Mouse (Mus musculus) neural tube, embryonic 13.5 days (tissue): ENCODE data around the gene Cacnb4. TPM values are rescaled to one million over a fixed set of nuclear protein-coding genes. Genes with fewer than 3 reads are reported as not detected.

Experiments used
- ATAC-seq: fragments of 200-750 bp; cut with Nextera tagmentation; 2 replicates; pipeline ENCODE4 v1.8.0; 2017; ENCODE audit warnings: low read depth, mild to moderate bottlenecking, moderate TSS enrichment, moderate library complexity
- H3K27ac ChIP-seq: fragments of 300-500 bp; sonication (generic); replicated peaks from 2 replicates; pipeline ENCODE4 v1.5.1; 2015; ENCODE audit warnings: moderate library complexity, mild to moderate bottlenecking, inconsistent platforms
- H3K27me3 ChIP-seq: fragments of 300-500 bp; sonication (generic); 2 replicates; pipeline ENCODE4 v1.6.1; 2015; ENCODE audit warnings: mild to moderate bottlenecking, inconsistent platforms
- H3K36me3 ChIP-seq: fragments of 300-500 bp; sonication (generic); 2 replicates; pipeline ENCODE4 v1.6.1; 2015; ENCODE audit warnings: mild to moderate bottlenecking, inconsistent platforms
- H3K4me1 ChIP-seq: fragments of 300-500 bp; sonication (generic); replicated peaks from 2 replicates; pipeline ENCODE4 v1.6.1; 2015; ENCODE audit warnings: inconsistent platforms
- H3K4me2 ChIP-seq: fragments of 300-500 bp; sonication (generic); 2 replicates; pipeline ENCODE4 v1.6.1; 2015; ENCODE audit warnings: inconsistent platforms, mild to moderate bottlenecking, moderate library complexity
- H3K4me3 ChIP-seq: fragments of 300-500 bp; sonication (generic); 2 replicates; pipeline ENCODE4 v1.5.1; 2015; ENCODE audit warnings: mild to moderate bottlenecking, inconsistent platforms
- H3K9ac ChIP-seq: fragments of 300-500 bp; sonication (generic); 2 replicates; pipeline ENCODE4 v1.6.1; 2015; ENCODE audit warnings: moderate library complexity, mild to moderate bottlenecking, inconsistent platforms
- H3K9me3 ChIP-seq: fragments of 300-500 bp; sonication (generic); 2 replicates; pipeline ENCODE4 v1.6.1; 2016; ENCODE audit warnings: inconsistent platforms
- WGBS: fragments of 180-500 bp; shearing (Covaris S2); methylation state at CpG from one replicate; pipeline ENCODE4 v1.1.7; 2015; 5-methylcytosine and 5-hydroxymethylcytosine counted together
- polyA plus RNA-seq: library from polyadenylated mRNA; unstranded; fragments of >200 nt; fragmentation: Nextera tagmentation; extraction: Ambion mirVana; gene quantifications from 2 replicates; pipeline ENCODE4 v1.2.1, GENCODE M21; 2015

Gene Cacnb4
- polyA plus RNA-seq, 1 experiment from 2014 or later, result 12.7 TPM

DNA sequence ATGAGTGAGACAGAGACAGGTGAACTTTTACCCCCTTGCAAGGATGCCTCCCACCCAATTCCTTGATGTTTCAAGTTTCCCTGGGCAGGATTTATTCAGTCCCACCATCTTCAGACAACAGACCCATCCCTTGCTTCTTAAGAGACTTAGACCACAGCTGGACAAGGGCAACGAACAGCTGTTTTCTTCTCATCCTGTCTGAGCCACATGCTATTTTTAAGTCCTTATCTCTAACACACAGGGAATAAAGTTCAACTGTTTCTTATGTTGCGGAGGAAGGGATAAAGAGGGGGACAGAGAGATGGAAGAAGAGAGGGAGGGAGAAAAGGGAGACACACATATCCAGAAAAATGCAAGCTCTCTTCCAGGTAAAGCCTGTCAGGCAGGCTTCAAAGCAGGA is 57.8 kb downstream of the Cacnb4 start:
- Histone ChIP-seq H3K27ac (no peak overlapping the region), H3K9ac (no peak overlapping the region), H3K36me3 (no peaks in the 10 kb centered on the region), H3K4me2 (no peak overlapping the region), H3K4me3 (no peak overlapping the region), H3K27me3 (no peaks in the 10 kb centered on the region), H3K4me1 (peaks cover 5% of the 10 kb centered on the region; the same call in 1 of the 2 replicates), H3K9me3 (no peaks in the 10 kb centered on the region)
- ATAC-seq, result no peak
- 88% methylated on average over 2 of the region's 2 CpGs for WGBS

DNA sequence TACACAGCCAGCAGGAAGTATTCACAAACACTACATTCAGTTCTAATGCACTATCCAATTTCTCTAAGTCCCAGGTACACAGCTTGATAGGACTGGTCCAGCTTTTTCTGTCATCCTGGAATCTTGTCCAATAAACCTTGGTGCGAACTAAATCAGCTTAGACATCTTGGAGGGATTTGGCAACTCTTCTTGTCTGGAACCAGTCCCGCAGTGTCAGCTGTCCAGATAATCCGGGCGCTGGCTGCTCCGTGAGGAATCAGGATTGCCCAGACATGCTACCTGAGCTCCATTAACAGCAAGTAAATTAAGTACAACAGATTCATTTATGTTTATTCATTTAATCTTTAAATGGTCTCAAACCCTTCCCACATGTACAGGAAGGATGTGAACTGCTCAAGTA is 61.2 kb downstream of the Cacnb4 start:
- Histone ChIP-seq H3K4me1 (no peaks in the 10 kb centered on the region), H3K4me2 (no peak overlapping the region), H3K9me3 (no peaks in the 10 kb centered on the region), H3K9ac (no peak overlapping the region), H3K27ac (no peak overlapping the region), H3K4me3 (no peak overlapping the region), H3K36me3 (no peaks in the 10 kb centered on the region), H3K27me3 (no peaks in the 10 kb centered on the region)
- no peak for ATAC-seq
- 92% methylated on average over 5 of the region's 5 CpGs for WGBS

DNA sequence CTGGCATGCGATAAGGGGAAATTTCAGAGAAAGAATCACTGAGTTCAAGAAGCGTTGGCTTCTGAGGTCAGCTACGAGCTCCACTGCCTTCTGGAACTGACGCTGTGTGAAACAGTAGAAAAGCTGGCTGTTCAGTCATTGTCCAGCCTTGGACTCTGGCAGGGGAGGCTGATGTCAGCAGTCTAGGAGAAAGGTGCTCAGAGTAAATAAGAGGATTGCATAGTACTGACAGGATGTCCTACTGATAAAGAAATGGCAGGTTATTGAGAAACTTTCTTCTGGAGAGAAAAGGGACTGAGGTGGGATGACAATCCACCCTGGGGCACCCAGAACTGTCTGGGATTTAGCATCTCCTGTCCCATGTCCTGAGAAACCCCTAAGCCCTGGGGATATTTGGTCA is 62.7 kb downstream of the Cacnb4 start:
- no peak overlapping the region for H3K4me2 ChIP-seq
- no peaks in the 10 kb centered on the region for H3K27me3 ChIP-seq
- H3K4me1 ChIP-seq, result no peaks in the 10 kb centered on the region
- 90% methylated on average over 4 of the region's 4 CpGs for WGBS
- no peaks in the 10 kb centered on the region for H3K36me3 ChIP-seq
- H3K4me3 ChIP-seq, result no peak overlapping the region
- no peaks in the 10 kb centered on the region for H3K9me3 ChIP-seq
- H3K27ac ChIP-seq, result no peak overlapping the region
- no peak for ATAC-seq
- H3K9ac ChIP-seq, result no peak overlapping the region

DNA sequence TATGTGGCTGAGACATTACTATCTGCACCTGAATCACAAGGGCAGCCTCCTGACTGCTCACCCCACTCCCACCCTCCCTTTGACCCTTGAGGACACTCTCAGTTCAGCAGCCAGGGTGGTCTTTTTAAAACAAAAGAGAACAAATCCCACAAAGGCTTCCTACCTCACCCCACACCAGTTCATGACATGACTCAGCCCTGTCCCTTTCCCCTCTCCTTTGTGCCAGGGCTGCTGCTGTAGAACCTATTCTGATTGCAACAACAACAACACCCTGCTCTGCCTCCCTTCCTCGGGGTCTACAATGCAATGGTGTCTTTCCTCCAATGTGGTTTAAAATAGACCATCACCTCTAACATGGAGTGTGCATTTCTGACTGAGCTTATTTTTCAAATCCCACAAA is 67.1 kb downstream of the Cacnb4 start:
- WGBS, result 17% methylated on average over 1 of the region's 1 CpGs

DNA sequence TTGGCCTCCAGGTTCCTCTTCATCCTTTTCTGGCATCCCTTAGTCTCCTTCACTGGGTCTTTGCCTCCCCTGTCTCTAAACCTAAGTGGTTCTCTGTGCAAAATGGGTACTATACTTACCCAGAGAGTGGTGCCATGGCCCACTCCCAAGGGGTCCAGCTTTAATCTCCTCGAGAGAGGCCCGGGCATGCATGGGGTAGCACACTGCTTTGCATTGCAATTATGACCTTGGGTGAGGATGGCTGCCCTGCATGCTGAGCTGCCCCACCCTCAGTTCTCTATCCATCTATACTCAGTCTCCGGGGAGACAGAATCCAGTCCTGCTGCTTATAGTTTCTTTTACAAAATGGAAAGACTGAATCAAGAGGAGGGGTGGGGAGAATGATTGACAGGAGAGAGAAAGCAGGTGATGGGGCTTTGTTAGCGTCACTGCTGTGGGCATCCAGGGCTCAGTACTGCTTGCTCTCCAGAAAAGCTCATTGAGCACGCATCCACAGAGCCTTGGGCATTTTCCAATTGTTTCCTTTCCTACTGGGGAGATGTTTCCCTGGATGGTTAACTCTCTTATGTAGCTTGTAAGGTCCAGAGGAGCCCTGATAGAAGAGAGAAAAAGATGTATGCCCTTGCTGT is 68.7 kb downstream of the Cacnb4 start:
- Histone ChIP-seq H3K27ac (no peak overlapping the region), H3K4me2 (no peak overlapping the region), H3K36me3 (no peaks in the 10 kb centered on the region), H3K4me1 (no peaks in the 10 kb centered on the region), H3K9me3 (no peaks in the 10 kb centered on the region), H3K27me3 (no peaks in the 10 kb centered on the region), H3K9ac (no peak overlapping the region), H3K4me3 (no peak overlapping the region)
- no peak for ATAC-seq
- WGBS, result 70% methylated on average over 5 of the region's 5 CpGs

More for the DNA sequence above, 67.1 kb downstream of the Cacnb4 start:
- no peaks in the 10 kb centered on the region for H3K27me3 ChIP-seq
- H3K9ac ChIP-seq, result no peak overlapping the region
- no peak for ATAC-seq
- H3K4me2 ChIP-seq, result no peak overlapping the region
- H3K4me1 ChIP-seq, result no peaks in the 10 kb centered on the region
- H3K27ac ChIP-seq, result no peak overlapping the region
- no peaks in the 10 kb centered on the region for H3K36me3 ChIP-seq
- no peaks in the 10 kb centered on the region for H3K9me3 ChIP-seq
- H3K4me3 ChIP-seq, result no peak overlapping the region

DNA sequence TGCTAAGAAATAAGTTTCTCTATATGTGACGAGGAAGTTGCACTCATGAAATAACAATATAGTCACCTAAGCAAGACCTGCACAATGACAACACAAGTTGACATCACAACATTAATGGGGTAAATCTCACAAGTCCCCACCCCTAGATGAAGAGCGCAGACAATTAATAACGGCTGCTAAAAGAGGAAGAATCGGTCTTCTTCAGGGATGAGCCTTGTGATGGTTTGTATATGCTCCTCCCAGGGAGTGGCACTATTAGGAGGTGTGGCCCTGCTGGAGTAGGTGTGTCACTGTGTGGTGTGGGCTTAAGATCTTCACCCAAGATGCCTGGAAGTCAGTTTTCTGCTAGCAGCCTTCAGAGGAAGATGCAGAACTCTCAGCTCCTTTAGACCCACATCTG is 70.3 kb downstream of the Cacnb4 start:
- H3K27me3 ChIP-seq, result no peaks in the 10 kb centered on the region
- H3K27ac ChIP-seq, result no peak overlapping the region
- WGBS, result 93% methylated on average over 4 of the region's 4 CpGs
- no peak for ATAC-seq
- no peaks in the 10 kb centered on the region for H3K9me3 ChIP-seq
- no peak overlapping the region for H3K4me3 ChIP-seq
- no peaks in the 10 kb centered on the region for H3K4me1 ChIP-seq
- no peak overlapping the region for H3K9ac ChIP-seq
- no peaks in the 10 kb centered on the region for H3K36me3 ChIP-seq
- H3K4me2 ChIP-seq, result no peak overlapping the region

DNA sequence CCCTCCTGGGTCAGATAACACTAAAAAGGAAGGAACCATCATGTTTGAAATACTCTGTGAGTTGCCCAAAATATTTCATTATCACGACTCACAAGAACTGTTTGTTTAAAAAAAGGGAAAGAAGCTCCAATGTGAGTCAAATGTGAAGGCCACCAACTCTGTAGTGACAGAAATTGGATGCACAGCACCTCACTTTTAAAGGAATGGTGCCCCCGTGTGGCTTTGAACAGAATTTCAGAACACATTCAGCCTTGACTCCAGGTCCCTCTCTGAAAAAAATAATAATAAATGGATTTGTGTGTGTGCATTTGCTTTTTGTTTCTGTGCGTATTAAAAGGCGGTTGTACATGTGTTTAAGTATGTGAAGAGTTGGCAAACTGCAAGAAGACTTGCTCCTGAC is 71.3 kb downstream of the Cacnb4 start:
- WGBS, result 15% methylated on average over 4 of the region's 4 CpGs
- no peaks in the 10 kb centered on the region for H3K36me3 ChIP-seq
- H3K27me3 ChIP-seq, result no peaks in the 10 kb centered on the region
- H3K27ac ChIP-seq, result no peak overlapping the region
- H3K4me1 ChIP-seq, result no peaks in the 10 kb centered on the region
- ATAC-seq, result no peak
- H3K9ac ChIP-seq, result no peak overlapping the region
- H3K4me2 ChIP-seq, result no peak overlapping the region
- no peak overlapping the region for H3K4me3 ChIP-seq
- no peaks in the 10 kb centered on the region for H3K9me3 ChIP-seq

DNA sequence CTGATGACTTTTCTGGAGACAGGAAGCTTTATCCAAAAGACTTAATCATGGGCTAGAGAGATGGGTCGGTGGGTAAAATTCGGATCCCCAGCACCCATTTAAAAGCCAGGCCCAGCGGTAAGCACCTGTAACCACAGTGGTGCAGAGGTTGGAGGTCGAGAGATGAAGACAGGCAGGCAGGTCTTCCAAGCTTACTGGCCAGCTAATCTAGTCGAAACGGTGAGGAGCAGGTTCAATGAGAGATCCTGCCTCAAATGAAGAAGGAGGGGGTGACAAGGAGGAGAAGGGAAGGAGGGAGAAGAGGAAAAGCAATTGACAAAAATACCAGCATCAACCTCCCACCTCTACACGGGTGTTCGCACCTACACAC is 72.0 kb downstream of the Cacnb4 start:
- Histone ChIP-seq H3K4me1 (no peaks in the 10 kb centered on the region), H3K36me3 (no peaks in the 10 kb centered on the region), H3K27ac (no peak overlapping the region), H3K9ac (no peak overlapping the region), H3K27me3 (no peaks in the 10 kb centered on the region), H3K4me2 (no peak overlapping the region), H3K9me3 (no peaks in the 10 kb centered on the region), H3K4me3 (no peak overlapping the region)
- 85% methylated on average over 8 of the region's 8 CpGs for WGBS
- no peak for ATAC-seq

DNA sequence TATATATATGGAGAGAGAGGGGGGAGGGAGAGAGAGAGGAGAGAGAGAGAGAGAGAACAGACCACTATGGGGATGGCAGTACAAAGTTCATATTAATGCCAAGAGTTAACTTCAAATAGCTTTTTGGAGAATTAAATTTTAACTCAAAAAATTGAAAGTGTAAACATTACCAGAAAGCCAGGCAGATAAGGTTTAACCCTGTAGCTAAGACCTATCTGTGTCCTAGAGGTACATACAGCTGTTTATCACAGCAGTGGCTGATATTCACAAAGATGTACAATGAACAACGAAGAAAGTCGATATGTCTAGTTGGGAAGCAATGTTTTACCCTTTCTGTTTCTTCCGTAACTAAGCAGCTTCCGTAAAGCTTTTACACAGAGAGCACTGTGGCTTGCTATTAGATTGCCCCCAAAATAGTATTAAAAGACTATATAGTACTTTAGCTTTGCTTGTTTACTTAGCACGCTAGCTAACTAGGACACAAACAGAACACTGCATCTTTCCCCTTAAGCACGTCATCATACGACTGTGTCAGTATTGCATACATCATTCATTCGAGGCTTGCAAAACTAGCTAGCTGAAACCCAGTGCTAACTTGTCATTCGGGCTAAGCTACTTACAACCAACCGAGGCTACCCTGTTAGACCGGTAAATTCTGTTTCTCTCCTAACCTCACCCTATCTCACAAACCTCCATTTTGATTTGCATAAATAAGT is 72.5 kb downstream of the Cacnb4 start:
- Histone ChIP-seq H3K9ac (no peak overlapping the region), H3K4me3 (no peak overlapping the region), H3K4me1 (no peaks in the 10 kb centered on the region), H3K4me2 (no peak overlapping the region), H3K9me3 (no peaks in the 10 kb centered on the region), H3K36me3 (no peaks in the 10 kb centered on the region), H3K27me3 (no peaks in the 10 kb centered on the region), H3K27ac (no peak overlapping the region)
- no peak for ATAC-seq
- 92% methylated on average over 11 of the region's 11 CpGs for WGBS

DNA sequence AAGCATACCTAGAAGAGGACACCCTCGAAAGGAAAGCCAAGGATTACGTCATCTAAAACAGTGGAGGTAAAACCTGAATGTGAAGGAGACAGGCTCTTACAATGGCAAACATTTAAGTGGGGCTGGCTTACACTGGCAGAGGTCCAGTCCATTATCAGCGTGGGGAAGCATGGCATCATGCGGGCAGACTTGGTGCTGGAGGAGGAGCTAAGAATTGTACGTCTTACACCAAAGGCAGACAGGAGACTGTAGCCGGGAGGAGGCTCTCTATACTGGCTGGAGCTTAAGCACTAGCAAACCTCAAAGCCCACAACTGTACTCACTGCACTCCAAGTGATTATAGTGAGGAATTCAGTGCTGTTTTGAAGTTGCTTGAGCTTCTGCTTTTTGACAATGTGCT is 73.2 kb downstream of the Cacnb4 start:
- H3K4me2 ChIP-seq, result no peak overlapping the region
- ATAC-seq, result no peak
- no peak overlapping the region for H3K27ac ChIP-seq
- no peak overlapping the region for H3K9ac ChIP-seq
- H3K36me3 ChIP-seq, result no peaks in the 10 kb centered on the region
- WGBS, result 76% methylated on average over 6 of the region's 6 CpGs
- H3K4me1 ChIP-seq, result no peaks in the 10 kb centered on the region
- H3K27me3 ChIP-seq, result no peaks in the 10 kb centered on the region
- H3K4me3 ChIP-seq, result no peak overlapping the region
- H3K9me3 ChIP-seq, result no peaks in the 10 kb centered on the region

DNA sequence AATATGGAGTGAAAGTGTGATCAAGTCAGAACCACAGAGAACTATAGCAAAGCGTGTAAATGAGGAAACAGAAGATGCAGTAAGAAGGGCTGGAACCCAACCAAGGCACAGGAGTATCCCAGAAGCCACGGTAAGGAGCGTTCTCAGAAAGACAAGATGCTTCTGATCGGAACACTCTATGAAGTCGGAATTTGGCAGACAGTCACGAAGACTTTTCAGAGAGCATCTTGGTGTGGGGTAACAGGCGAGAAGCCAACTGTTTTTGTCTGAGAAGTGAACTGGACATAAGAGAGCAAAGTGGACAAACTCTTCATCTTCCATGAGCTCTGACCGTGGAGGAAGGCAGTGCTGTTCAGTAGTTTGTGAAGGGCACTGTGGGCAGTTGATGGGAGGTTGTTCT is 73.7 kb downstream of the Cacnb4 start:
- WGBS, result 93% methylated on average over 8 of the region's 8 CpGs
- no peak for ATAC-seq
- Histone ChIP-seq H3K4me2 (no peak overlapping the region), H3K4me1 (no peaks in the 10 kb centered on the region), H3K27me3 (no peaks in the 10 kb centered on the region), H3K27ac (no peak overlapping the region), H3K9me3 (no peaks in the 10 kb centered on the region), H3K9ac (no peak overlapping the region), H3K36me3 (no peaks in the 10 kb centered on the region), H3K4me3 (no peak overlapping the region)

DNA sequence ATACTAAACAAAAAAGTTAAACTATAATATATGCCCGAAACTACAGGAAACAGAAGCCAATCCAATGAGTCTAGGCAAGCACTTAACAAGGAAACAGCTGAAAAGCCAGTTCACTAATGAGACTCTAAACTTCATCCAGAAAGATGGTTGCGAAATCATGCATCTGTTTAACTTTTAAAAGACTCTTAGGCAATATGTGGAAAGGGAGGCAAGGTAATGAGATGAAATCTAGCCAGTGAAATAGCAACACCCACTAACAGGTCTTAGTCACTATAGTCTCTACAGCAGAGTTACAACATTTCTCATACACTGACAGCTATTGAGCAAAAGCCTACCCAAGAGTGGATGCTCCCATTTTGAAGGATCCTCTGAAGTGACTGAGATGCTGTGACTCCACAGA is 74.4 kb downstream of the Cacnb4 start:
- H3K4me2 ChIP-seq, result no peak overlapping the region
- no peak overlapping the region for H3K4me3 ChIP-seq
- no peak for ATAC-seq
- no peaks in the 10 kb centered on the region for H3K9me3 ChIP-seq
- H3K9ac ChIP-seq, result no peak overlapping the region
- H3K27ac ChIP-seq, result no peak overlapping the region
- no peaks in the 10 kb centered on the region for H3K4me1 ChIP-seq
- H3K27me3 ChIP-seq, result no peaks in the 10 kb centered on the region
- no peaks in the 10 kb centered on the region for H3K36me3 ChIP-seq
- WGBS, result 93% methylated on average over 2 of the region's 2 CpGs

DNA sequence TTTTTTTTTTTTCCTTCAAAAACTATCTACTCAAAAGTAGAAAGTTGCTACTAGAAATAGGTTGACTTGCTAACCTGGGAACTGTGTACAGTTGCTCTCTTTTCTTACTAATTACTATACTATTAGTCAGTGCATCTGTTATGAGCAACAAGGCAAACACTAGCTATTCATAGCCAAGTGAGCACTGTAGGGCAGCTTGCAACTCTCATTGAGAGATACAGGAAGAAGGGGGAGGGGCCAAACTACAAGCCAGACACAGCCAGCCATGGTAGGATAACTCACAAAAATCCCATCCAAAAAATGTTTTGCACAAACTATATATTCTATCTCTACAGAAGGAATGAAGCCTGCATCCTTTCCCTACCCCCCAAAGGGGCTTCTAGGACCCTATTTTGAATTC is 79.1 kb downstream of the Cacnb4 start:
- Histone ChIP-seq H3K36me3 (no peaks in the 10 kb centered on the region), H3K4me2 (no peak overlapping the region), H3K9me3 (no peaks in the 10 kb centered on the region), H3K4me3 (no peak overlapping the region), H3K9ac (no peak overlapping the region), H3K4me1 (0 out of 2 replicates have a peak, but pooled peaks cover 8% of the 10 kb centered on the region), H3K27me3 (no peaks in the 10 kb centered on the region), H3K27ac (no peak overlapping the region)
- ATAC-seq, result no peak
